Mouse (Mus musculus): ENCODE data around the gene Hnmt.
"Not testable (repeated sequence)": the region's sequence is repeated elsewhere in the genome, so short reads cannot be mapped to it uniquely, and the experiment has no call there.

DNA sequence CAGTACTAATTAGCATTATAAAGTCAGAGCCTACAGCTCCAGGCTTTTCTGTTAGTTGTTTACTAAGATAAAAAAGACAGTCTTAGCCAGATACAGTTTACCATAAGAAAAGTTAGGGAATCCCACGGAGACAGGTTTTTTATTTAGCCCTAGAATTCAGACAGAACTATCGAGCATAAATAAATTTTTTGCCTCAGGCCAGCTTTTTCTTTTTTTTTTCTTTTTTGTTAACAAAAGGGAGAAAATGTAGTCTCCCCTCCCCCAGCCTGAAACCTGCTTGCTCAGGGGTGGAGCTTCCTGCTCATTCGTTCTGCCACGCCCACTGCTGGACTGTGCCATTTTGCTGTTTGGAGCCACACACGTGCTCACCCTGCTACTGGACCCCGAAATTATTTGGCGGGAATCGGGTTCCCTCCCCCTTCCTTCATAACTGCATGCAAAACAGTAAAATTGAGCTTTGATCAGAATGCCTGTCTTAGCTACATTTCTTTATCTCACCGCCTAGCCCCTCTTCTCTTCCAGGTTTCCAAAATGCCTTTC lies 59.1 kb downstream of the Hnmt start:
- TF ChIP-seq POLR2A (IDR thresholded peaks at IDR 0.05; ENCODE audit: insufficient read depth, low read length); CTCF (IDR thresholded peaks at IDR 0.05; ENCODE audit: low read depth, low read length): not testable (repeated sequence)

Data from ES-Bruce4 (cell line).